Mouse (Mus musculus) kidney, postnatal 36 days (tissue): Measurements from ENCODE around the gene Rpusd1.
"Not testable (repeated sequence)": the region's sequence is repeated elsewhere in the genome, so short reads cannot be mapped to it uniquely, and the experiment has no call there.

ENCODE experiments used
- DNase-seq, 2 experiments: peaks; one replicate each; pipeline ENCODE4 v3.0.0; 2021 to 2022; ENCODE audit warnings: mixed read lengths in 2 of 2

Gene Rpusd1

GRCm38 (mm10) chr17:25741471-25741870, 14.0 kb downstream of the Rpusd1 start:
- not testable (repeated sequence) for DNase-seq

GRCm38 (mm10) chr17:25743831-25744230, 16.4 kb downstream of the Rpusd1 start:
- no peak for DNase-seq

GRCm38 (mm10) chr17:25744311-25744710, 16.8 kb downstream of the Rpusd1 start:
- no peak for DNase-seq

GRCm38 (mm10) chr17:25748238-25748637, 20.8 kb downstream of the Rpusd1 start:
- no peak for DNase-seq

GRCm38 (mm10) chr17:25749314-25749713, 21.8 kb downstream of the Rpusd1 start:
- no peak for DNase-seq

GRCm38 (mm10) chr17:25751446-25751845, 24.0 kb downstream of the Rpusd1 start:
- DNase-seq: peak; percentile 30 to 66

- no peak for DNase-seq
These were observed 26.8 kb downstream of the Rpusd1 start, which contains the start of gene Msln for GRCm38 (mm10) chr17:25754241-25754640. TSS of gene Msln (minus strand) at chr17:25754378.

GRCm38 (mm10) chr17:25755086-25755485, 27.6 kb downstream of the Rpusd1 start:
- DNase-seq: no peak

GRCm38 (mm10) chr17:25755627-25756377, 28.3 kb downstream of the Rpusd1 start:
- no peak for DNase-seq

GRCm38 (mm10) chr17:25756378-25757242, 29.1 kb downstream of the Rpusd1 start:
- DNase-seq: no peak

GRCm38 (mm10) chr17:25757691-25758090, 30.2 kb downstream of the Rpusd1 start:
- DNase-seq: no peak

- DNase-seq: no peak
These were observed 32.7 kb downstream of the Rpusd1 start for GRCm38 (mm10) chr17:25760148-25760547.

- DNase-seq: no peak
These were observed 34.1 kb downstream of the Rpusd1 start for GRCm38 (mm10) chr17:25761561-25761970.

GRCm38 (mm10) chr17:25762591-25762990, 35.1 kb downstream of the Rpusd1 start:
- DNase-seq: no peak

- no peak for DNase-seq
These were observed 38.4 kb downstream of the Rpusd1 start for GRCm38 (mm10) chr17:25765886-25766285.

- DNase-seq: no peak
These were observed 41.9 kb downstream of the Rpusd1 start for GRCm38 (mm10) chr17:25769331-25769730.

- peak; percentile 97 to 99 for DNase-seq
These were observed 46.2 kb downstream of the Rpusd1 start, which contains the start of gene Narfl for GRCm38 (mm10) chr17:25773549-25774120. TSS of gene Narfl (plus strand) at chr17:25773776.

- DNase-seq: peak; percentile 53 to 67
These were observed 48.0 kb downstream of the Rpusd1 start for GRCm38 (mm10) chr17:25775318-25776062.

- DNase-seq: no peak
These were observed 50.5 kb downstream of the Rpusd1 start for GRCm38 (mm10) chr17:25777948-25778347.
